8 mouse cellular contexts compared by ENCODE assay signal in genomic region chrX:38576078-38576477, GRCm38 (mm10). TPM values are rescaled to one million over a fixed set of nuclear protein-coding genes. Genes with fewer than 3 reads are reported as not detected.
DNase-seq lines count a peak whose midpoint lies in the region; ATAC-seq and TF ChIP-seq lines count a peak whose summit lies in the region.

Gene Cul4b (minus strand): TSS chrX:38576196.

- no peak within 1 kb of the TSS for H3K4me3 ChIP-seq in midbrain, embryonic 14.5 days (replicated peaks; ENCODE audit: low read depth, low read length)

- no peak within 1 kb of the TSS for H3K27ac ChIP-seq in midbrain, embryonic 14.5 days (replicated peaks; ENCODE audit: low read depth, low read length)

- H3K9me3 ChIP-seq in midbrain, embryonic 14.5 days (ENCODE audit: control insufficient read depth, low read length), result no peaks in the 10 kb centered on the region

- H3K9ac ChIP-seq in midbrain, embryonic 14.5 days (replicated peaks; ENCODE audit: low read length), result no peak within 1 kb of the TSS

- no peak for ATAC-seq in midbrain, embryonic 14.5 days (ENCODE audit: low FRiP score, low TSS enrichment)

- no peaks in the 10 kb centered on the region for H3K4me1 ChIP-seq in midbrain, embryonic 14.5 days (ENCODE audit: control insufficient read depth, insufficient read depth, low read length)

- TF ChIP-seq POLR2A in brain, embryonic 14.5 days (IDR thresholded peaks at IDR 0.05; ENCODE audit: borderline replicate concordance, extremely low read depth, insufficient read depth, insufficient read length, poor library complexity, severe bottlenecking), result no peak

- H3K4me2 ChIP-seq in midbrain, embryonic 14.5 days (ENCODE audit: low read length), result no peak within 1 kb of the TSS

- WGBS in midbrain, embryonic 14.5 days, result 90% methylated on average over 15 of the region's 15 CpGs

- no peak for DNase-seq in layer of hippocampus, adult 18-20 months (ENCODE audit: low spot score in 2 of 2)
- DNase-seq in layer of hippocampus, adult 11-12 months (ENCODE audit: low spot score), result no peak
- no peak for DNase-seq in brain, embryonic 14.5 days (ENCODE audit: low read depth)
- peak; percentile 60 to 65 for DNase-seq in heart, adult 9 months (ENCODE audit: low spot score in 2 of 2)
- no peak for DNase-seq in layer of hippocampus, postnatal 25 days (ENCODE audit: extremely low spot score in 1 of 2, low spot score in 1 of 2)
- no peak for DNase-seq in midbrain, embryonic 14.5 days
- DNase-seq in cerebellum, postnatal 25 days, result no peak
- no peak for DNase-seq in cerebellum, adult 11-12 months

- TF ChIP-seq CTCF in brain, embryonic 14.5 days (IDR thresholded peaks at IDR 0.05; ENCODE audit: borderline replicate concordance, extremely low read depth, insufficient read depth, insufficient read length), result no peak

- no peaks in the 10 kb centered on the region for H3K27me3 ChIP-seq in midbrain, embryonic 14.5 days (ENCODE audit: control insufficient read depth, insufficient read depth, low read length)

- no peaks in the 10 kb centered on the region for H3K36me3 ChIP-seq in midbrain, embryonic 14.5 days (ENCODE audit: control insufficient read depth, insufficient read depth, low read length)

RNA-seq across cellular contexts. Expression of gene Cul4b, which starts in this region (rescaled TPM):
- 10 to 100 TPM; 32.5 to 33.9 TPM for total RNA-seq in layer of hippocampus, adult 18-20 months (2021)
- 15.7 and 19.6 TPM in 2 replicates for polyA plus RNA-seq in brain, embryonic 14.5 days (2012; rRNA removed)
- total RNA-seq in layer of hippocampus, postnatal 25 days (2021), result 10 to 100 TPM; 32.2 to 34.7 TPM
- polyA plus RNA-seq in midbrain, embryonic 14.5 days (2014; fragmentation: Nextera tagmentation; extraction: Ambion mirVana), result 20.4 and 26.0 TPM in 2 replicates

Comparison
In these comparisons a context has a peak if more than half of its experiments do, and no peak if none do; other contexts are left out.
1. DNase-seq: peak in heart, adult 9 months (2 of 2); none in layer of hippocampus, adult 18-20 months (0 of 2), layer of hippocampus, adult 11-12 months (single experiment), brain, embryonic 14.5 days (single experiment), layer of hippocampus, postnatal 25 days (0 of 2), midbrain, embryonic 14.5 days (single experiment), cerebellum, postnatal 25 days (0 of 2) and cerebellum, adult 11-12 months (single experiment).